Comparison of ENCODE assay signal across 17 mouse cellular contexts in the genomic region with DNA sequence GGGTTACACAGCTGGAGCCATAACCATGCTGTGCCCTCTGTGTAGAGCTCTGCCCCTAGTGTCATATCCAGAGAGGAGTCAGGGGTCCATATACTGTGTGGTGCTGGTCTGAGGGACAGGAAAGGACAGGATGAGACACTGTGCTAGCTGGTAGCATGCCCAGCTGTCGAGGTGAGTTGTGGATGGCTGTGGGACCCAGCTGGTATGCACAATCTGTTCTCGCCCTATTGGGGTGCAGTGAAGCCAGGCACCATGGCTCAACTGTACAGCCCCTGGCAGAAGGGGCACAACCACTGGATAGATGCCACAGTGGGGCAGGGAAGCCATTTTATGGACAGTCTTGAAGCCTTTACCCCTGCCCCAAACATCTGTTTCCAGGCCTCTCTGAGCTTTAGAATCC. TPM values are rescaled to one million over a fixed set of nuclear protein-coding genes. Genes with fewer than 3 reads are reported as not detected.
"Had no signal": no experiment of that assay in that cellular context is flagged by ENCODE, and none has a peak within 500 bp of the region (broad histone marks: within the 10 kb centered on the region; RNA-seq: fewer than 3 reads in every experiment).

No protein-coding gene starts in this region.

- H3K27ac ChIP-seq: limb, embryonic 15.5 days; liver, embryonic 12.5 days; midbrain, embryonic 10.5 days; neural tube, embryonic 13.5 days had no signal

- H3K9ac ChIP-seq: limb, embryonic 15.5 days; liver, embryonic 12.5 days; lung, embryonic 14.5 days; neural tube, embryonic 13.5 days had no signal

- ATAC-seq: liver, embryonic 12.5 days; midbrain, embryonic 16.5 days had no signal

- DNase-seq: kidney, postnatal 36 days; layer of hippocampus, adult 9-11 months; layer of hippocampus, postnatal 36 days; lung, embryonic 14.5 days; lung, postnatal 10 days; lung, postnatal 4 days; retina, postnatal 1 day; right cerebral cortex, postnatal 4 days; spleen, adult 18-20 months; thymus, adult 18-20 months; thymus, postnatal 14 days had no signal

- H3K36me3 ChIP-seq: limb, embryonic 15.5 days; liver, embryonic 12.5 days; midbrain, embryonic 10.5 days; neural tube, embryonic 13.5 days had no signal

- H3K9me3 ChIP-seq: limb, embryonic 15.5 days; liver, embryonic 12.5 days; midbrain, embryonic 10.5 days; neural tube, embryonic 13.5 days had no signal

- H3K4me2 ChIP-seq: limb, embryonic 15.5 days; liver, embryonic 12.5 days; lung, embryonic 14.5 days; neural tube, embryonic 13.5 days had no signal

- H3K4me3 ChIP-seq: limb, embryonic 15.5 days; liver, embryonic 12.5 days; midbrain, embryonic 10.5 days; neural tube, embryonic 13.5 days had no signal

RNA-seq across cellular contexts. Expression of a gene that starts 31.2 kb away (rescaled TPM):
- total RNA-seq: megakaryocyte, adult 5-6 weeks had no signal
